ENCODE assay signal across 8 mouse cellular contexts in the genomic region with DNA sequence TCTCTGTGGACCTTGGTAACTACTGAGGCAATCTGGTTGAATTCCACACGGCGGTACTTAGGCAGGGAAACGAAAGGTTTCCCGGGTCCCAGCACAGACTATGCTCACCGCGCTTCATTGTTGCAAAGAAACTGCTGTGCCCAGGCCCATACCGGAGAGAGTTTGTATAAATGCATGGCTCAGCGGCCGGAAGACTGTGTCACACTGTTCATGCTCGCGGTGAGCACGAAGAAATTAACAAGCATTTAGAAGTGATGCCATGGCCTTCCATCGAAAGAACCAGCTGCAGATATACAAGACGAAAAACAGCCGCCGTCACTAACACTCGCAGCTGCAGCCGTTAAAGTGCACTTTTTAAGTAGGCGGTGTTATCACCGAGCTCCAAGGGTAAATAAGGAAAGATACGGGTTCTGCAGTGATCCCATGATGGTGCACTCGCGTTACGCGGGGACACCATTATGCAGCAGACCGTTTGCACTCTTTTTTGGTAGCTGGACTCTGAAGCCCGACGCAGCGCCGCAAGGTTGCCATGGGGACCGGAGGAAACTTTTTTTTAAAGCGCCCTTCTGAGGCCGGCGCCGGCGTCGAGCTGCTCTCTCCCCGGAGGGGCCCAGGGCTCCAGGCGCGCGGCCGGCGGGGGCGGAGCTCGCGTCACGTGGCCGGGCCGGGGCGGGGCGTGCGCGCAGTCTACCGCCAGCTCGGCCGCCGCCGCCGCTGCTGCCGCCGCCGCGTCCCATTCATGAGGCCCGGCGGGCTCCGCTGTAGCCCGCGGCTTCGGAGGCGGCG. TPM values are rescaled to one million over a fixed set of nuclear protein-coding genes. Genes with fewer than 3 reads are reported as not detected.
A peak's percentile ranks its signal among the peaks of the same experiment; 100 is the strongest.
DNase-seq lines count a peak whose midpoint lies in the region; ATAC-seq and TF ChIP-seq lines count a peak whose summit lies in the region.

No protein-coding gene starts in this region.

- H3K36me3 ChIP-seq in hindbrain, embryonic 11.5 days (ENCODE audit: control insufficient read depth, insufficient read depth, low read length), result no peaks in the 10 kb centered on the region
- H3K36me3 ChIP-seq in lung, postnatal 0 days (ENCODE audit: insufficient read depth, low read length), result no peaks in the 10 kb centered on the region

- no peak for TF ChIP-seq EP300 in lung, postnatal 0 days (IDR thresholded peaks at IDR 0.05)

- 0 out of 2 replicates have a peak, but pooled peaks cover 3% of the 10 kb centered on the region for H3K4me1 ChIP-seq in hindbrain, embryonic 11.5 days (replicated peaks; ENCODE audit: control insufficient read depth, insufficient read depth, low read length)
- H3K4me1 ChIP-seq in lung, postnatal 0 days (ENCODE audit: insufficient read depth, low read depth, low read length), result peaks cover 9% of the 10 kb centered on the region; the same call in 1 of the 2 replicates

- no peaks in the 10 kb centered on the region for H3K27me3 ChIP-seq in hindbrain, embryonic 11.5 days (ENCODE audit: control insufficient read depth, insufficient read depth, low read length)
- no peaks in the 10 kb centered on the region for H3K27me3 ChIP-seq in lung, postnatal 0 days (replicated peaks; ENCODE audit: insufficient read depth, low read length)

- H3K9ac ChIP-seq in hindbrain, embryonic 11.5 days (ENCODE audit: low read depth, low read length), result peak overlapping the region; percentile 86
- peak overlapping the region; percentile 88 for H3K9ac ChIP-seq in lung, postnatal 0 days (replicated peaks; ENCODE audit: low read depth)

- peak overlapping the region; percentile 85 for H3K27ac ChIP-seq in hindbrain, embryonic 11.5 days (ENCODE audit: low read depth, low read length)
- peak overlapping the region; percentile 94 for H3K27ac ChIP-seq in lung, postnatal 0 days (ENCODE audit: low read length)

- peak; percentile 94 for DNase-seq in Muller cell, postnatal 12 days (ENCODE audit: inconsistent ontology term)
- peak; percentile 78 for DNase-seq in cerebellum, adult 9-10 months
- DNase-seq in frontal cortex, adult 2 months (ENCODE audit: extremely low spot score in 1 of 2, low spot score in 1 of 2), result peak; percentile 73 to 88
- peak; percentile 95 for DNase-seq in hindbrain, embryonic 11.5 days (ENCODE audit: low spot score)
- peak; percentile 88 to 94 for DNase-seq in layer of hippocampus, postnatal 10 days (ENCODE audit: low spot score in 2 of 2)
- DNase-seq in lung, postnatal 0 days (ENCODE audit: low spot score), result peak; percentile 96
- DNase-seq in ovary, postnatal 10 days (ENCODE audit: low spot score), result peak; percentile 81
- peak; percentile 92 for DNase-seq in thymus, postnatal 0 days (ENCODE audit: low spot score)

- peak; percentile 96 for ATAC-seq in hindbrain, embryonic 11.5 days (ENCODE audit: low FRiP score)
- ATAC-seq in lung, postnatal 0 days, result peak; percentile 96

- H3K9me3 ChIP-seq in hindbrain, embryonic 11.5 days (ENCODE audit: control insufficient read depth, low read length), result no peaks in the 10 kb centered on the region
- no peaks in the 10 kb centered on the region for H3K9me3 ChIP-seq in lung, postnatal 0 days (ENCODE audit: low read length)

- peak overlapping the region; percentile 77 for H3K4me2 ChIP-seq in hindbrain, embryonic 11.5 days (replicated peaks; ENCODE audit: low read depth, low read length)
- H3K4me2 ChIP-seq in lung, postnatal 0 days (replicated peaks; ENCODE audit: low read depth, low read length), result peak overlapping the region; percentile 77

- H3K4me3 ChIP-seq in hindbrain, embryonic 11.5 days (ENCODE audit: low read depth, low read length), result peak overlapping the region; percentile 73
- peak overlapping the region; percentile 93 for H3K4me3 ChIP-seq in lung, postnatal 0 days (ENCODE audit: low read depth, low read length)

- TF ChIP-seq CTCF in lung, postnatal 0 days (IDR thresholded peaks at IDR 0.05), result no peak

- under 1% methylated on average over 68 of the region's 71 CpGs for WGBS in hindbrain, embryonic 11.5 days
- under 1% methylated on average over 44 of the region's 71 CpGs for WGBS in lung, postnatal 0 days

RNA-seq across cellular contexts. Expression of a gene that starts 0.7 kb away (rescaled TPM):
- polyA plus RNA-seq in frontal cortex, adult 2 months (2012; rRNA removed), result 44.9 and 47.1 TPM in 2 replicates
- 33.8 and 39.4 TPM in 2 replicates for polyA plus RNA-seq in hindbrain, embryonic 11.5 days (2014; fragmentation: Nextera tagmentation; extraction: Ambion mirVana)
- 10 to 100 TPM; 71.2 to 79.9 TPM for total RNA-seq in layer of hippocampus, postnatal 10 days (2021)
- polyA plus RNA-seq in lung, postnatal 0 days (2015; fragmentation: Nextera tagmentation; extraction: Ambion mirVana), result 54.1 and 65.8 TPM in 2 replicates
- polyA plus RNA-seq in thymus, postnatal 0 days (2015; fragmentation: Nextera tagmentation; extraction: Ambion mirVana), result 18.2 and 19.8 TPM in 2 replicates

Comparison
In these comparisons a context has a peak if more than half of its experiments do, and no peak if none do; other contexts are left out.
1. Peak in every context shown above with its lines: DNase-seq, ATAC-seq, H3K4me3 ChIP-seq and H3K27ac ChIP-seq.